Mouse (Mus musculus): Measurements from ENCODE around the gene Pax2. TPM values are rescaled to one million over a fixed set of nuclear protein-coding genes. Genes with fewer than 3 reads are reported as not detected.

The Pax2 gene
- polyA plus RNA-seq, 1 experiment from 2014 or later, result 8.0 TPM

Small RNAs within 50 kb of the gene (microRNA-seq; reads per million reads assigned to microRNA genes)
- not detected for gene Mir6405

Other genes with a start within 250 kb of the Pax2 start
- 0.31 and 0.37 TPM in 2 replicates for gene Sec31b, start 210.2 kb upstream of the Pax2 start, polyA plus RNA-seq (2014; fragmentation: Nextera tagmentation; extraction: Ambion mirVana)
- gene Gm20538, start 203.2 kb upstream of the Pax2 start, polyA plus RNA-seq (2014; fragmentation: Nextera tagmentation; extraction: Ambion mirVana), result not detected in 2 replicates
- gene Ndufb8, start 200.6 kb upstream of the Pax2 start, polyA plus RNA-seq (2014; fragmentation: Nextera tagmentation; extraction: Ambion mirVana), result 525 and 556 TPM in 2 replicates
- 29.0 and 29.3 TPM in 2 replicates for gene Hif1an, start 193.2 kb upstream of the Pax2 start, polyA plus RNA-seq (2014; fragmentation: Nextera tagmentation; extraction: Ambion mirVana)
- 46.4 and 53.6 TPM in 2 replicates for gene Slf2, start 175.1 kb downstream of the Pax2 start, polyA plus RNA-seq (2014; fragmentation: Nextera tagmentation; extraction: Ambion mirVana)
- 6.6 and 6.7 TPM in 2 replicates for gene Sema4g, start 233.1 kb downstream of the Pax2 start, polyA plus RNA-seq (2014; fragmentation: Nextera tagmentation; extraction: Ambion mirVana)
- 16.0 and 16.5 TPM in 2 replicates for gene Twnk, start 249.6 kb downstream of the Pax2 start, polyA plus RNA-seq (2014; fragmentation: Nextera tagmentation; extraction: Ambion mirVana)